Mouse (Mus musculus): ENCODE measurements at regions not wholly inside any gene's neighbourhood (a gene's known extent, or its start where the extent isn't known, plus 50 kb on each side); places are given as distances from the start of the nearest gene placed in this dataset.

DNA sequence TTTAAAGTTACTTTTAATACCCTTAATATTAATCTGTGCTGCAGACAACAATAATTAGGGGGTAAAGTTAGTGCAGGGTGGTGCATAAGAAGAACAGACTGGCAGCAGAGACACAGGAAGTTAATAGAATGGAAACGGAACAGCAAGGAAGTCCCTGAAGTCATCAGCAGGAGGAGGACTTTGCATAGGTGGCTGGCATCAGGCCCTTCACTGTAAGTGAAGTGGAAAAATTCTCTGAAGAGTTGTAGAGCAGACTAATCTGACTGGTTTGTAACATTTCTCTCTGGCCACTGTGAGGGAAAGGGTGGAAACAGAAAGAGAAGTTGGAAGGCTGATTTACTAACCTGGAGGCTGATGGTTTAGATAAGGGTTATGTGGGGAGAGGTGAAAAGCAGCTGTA, 195.5 kb upstream of the Prdm1 start:
- DNase-seq = no peak

DNA sequence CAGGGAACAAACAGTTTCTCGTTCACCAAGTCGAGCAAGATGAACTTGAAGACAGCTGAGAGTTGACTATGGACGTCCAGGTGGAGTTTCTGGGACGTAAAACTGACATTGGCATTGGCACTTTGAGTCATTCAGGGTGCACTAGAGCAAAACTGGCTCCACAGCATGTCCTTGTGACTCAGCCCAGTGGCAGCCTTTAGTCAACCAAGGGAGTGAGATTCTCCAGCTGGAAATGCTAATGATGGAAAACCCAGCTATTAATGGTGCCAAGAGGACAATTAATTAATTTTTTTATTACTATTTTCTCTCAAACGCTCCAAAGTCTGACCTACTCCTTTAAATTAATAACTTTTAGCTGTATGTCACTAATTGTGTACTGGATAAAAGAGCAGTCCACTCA, 195.0 kb upstream of the Prdm1 start:
- DNase-seq = no peak

DNA sequence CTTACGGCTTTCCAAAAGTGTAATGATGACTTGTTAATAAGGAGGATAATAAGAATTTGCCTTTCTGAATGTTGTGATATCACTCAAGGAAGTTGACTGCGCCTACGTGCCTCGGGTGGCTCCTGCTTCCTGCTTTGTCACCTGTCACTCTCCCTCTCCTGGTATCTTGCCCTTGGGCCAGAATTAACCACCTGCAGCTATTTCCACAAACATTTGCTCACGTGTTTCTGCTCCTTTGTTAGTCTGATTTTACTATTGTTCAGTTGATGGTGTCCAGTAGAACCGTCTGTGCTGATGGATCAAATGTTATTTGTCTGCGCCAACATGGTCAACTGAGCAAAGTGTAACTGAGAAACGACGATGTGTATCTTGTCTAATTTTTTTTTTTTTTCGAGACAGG, 193.4 kb upstream of the Prdm1 start:
- DNase-seq = no peak

DNA sequence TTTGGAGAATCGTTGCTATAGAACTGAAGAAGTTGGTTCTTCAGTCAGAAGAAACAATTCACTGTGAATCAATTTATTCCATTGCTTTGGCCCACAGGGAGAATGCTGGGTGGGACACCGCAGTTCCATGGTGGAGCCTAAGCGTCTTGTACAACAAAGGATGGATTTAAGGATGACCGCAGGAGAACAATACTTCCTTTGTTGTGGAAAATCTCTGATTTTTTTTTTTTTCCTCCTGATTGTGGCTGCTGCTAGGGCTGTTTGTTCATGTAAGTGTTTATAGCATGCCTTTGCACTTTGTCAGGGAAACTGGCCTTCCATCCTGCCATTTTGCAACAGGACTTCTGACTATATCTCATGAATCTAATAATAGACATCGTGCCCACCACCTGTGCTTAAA, 188.3 kb upstream of the Prdm1 start:
- no peak for DNase-seq

DNA sequence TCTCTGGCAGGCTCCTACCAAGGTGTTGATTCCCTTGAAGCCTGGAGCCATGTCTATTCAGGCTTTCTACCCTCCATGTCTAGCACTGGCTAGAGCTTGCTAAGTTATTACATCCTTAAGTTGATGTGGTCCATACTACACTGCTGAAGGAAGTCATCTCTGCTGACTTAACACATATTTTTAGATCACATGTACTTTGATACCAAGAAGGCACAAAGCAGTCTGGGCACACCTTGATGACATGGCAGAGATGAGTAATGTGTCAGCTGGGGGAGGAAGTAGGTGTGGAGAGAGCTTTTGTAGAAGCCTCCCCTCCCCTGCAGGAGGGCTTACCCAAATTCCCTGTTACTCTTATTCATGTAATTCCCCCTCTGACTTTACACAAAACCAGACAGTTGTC, 187.6 kb upstream of the Prdm1 start:
- no peak for DNase-seq

DNA sequence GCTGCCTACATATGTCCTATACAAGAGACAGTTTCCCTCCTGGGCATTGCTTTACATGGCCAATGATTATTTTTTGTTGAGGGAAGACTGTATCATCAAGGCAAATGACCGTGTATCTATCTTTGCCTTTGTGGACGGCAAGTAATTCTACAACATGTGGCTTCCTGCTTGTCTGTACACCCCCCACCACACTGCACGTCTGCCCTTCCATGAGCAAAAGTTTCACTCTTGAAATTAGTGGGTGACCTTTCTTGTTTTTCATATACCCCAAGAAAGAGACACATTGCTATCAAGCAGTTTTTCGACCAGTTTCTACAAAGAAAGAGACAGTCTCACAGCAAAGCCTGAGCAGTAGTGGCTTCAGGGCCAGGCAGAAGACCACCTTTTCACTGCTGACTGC, 180.5 kb upstream of the Prdm1 start:
- no peak for DNase-seq

DNA sequence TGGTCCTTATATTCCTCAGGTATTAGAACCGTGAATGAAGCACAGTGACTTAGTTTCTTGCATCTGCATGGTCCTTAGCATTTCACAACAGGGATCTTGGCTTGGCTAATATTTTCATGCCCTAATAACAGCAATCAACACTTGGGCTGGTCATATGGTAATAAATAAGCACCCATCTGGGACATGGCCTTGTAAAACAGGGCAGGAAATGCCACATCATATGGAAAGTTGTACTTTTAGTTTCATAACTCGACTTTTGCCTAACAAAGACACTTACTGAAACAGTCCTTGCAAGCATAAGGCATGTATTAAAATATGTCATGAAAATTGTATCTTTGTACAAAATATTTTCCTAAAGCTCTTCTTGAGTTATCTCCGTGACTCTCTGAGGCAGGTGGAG, 175.8 kb upstream of the Prdm1 start:
- DNase-seq = no peak

DNA sequence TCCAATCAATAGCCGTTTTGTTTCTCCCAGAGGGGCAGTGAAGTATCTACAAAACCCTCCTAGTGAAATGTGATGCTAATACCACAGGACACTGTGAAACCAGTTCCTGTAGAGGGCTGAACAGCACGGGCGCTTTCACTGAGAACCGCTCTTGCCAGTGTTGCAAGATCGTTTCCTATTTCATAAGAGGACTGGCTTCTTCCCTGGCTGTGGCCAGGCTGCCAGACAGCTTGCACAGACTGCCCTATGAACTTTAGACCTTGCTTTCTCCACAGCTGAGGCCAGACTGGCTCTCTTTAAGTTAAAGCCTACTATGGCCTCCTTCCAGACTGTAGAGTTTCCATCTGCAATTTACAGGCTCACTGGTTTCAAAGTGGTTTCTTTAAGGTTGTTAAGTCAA, 173.8 kb upstream of the Prdm1 start:
- peak; percentile 43 to 80 for DNase-seq

DNA sequence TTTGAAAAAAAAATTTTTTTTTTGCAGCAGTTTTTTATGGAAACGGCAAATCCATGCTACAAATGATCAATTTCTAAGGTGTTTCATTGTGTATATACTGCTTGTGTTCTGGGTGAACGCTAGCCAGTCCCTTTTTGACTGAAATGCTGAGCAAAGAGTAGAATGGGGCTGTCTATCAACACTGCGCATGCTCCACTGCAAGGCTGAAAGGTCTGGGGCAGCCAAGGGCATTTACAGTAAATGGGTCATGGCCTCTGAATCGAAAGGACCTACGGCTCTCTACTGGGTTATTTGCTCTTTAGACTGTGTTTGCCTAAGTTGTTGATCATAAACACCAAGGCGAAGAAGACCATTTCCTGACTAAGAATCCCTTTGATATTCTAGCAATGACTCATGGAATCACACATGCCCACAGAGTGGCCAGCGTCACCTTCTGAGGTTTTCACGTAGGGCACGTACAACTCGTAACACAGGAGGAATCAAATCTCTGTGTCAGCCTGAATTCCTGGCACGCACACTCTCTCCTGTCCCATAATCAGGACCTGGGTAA, 171.8 kb upstream of the Prdm1 start:
- no peak for DNase-seq

DNA sequence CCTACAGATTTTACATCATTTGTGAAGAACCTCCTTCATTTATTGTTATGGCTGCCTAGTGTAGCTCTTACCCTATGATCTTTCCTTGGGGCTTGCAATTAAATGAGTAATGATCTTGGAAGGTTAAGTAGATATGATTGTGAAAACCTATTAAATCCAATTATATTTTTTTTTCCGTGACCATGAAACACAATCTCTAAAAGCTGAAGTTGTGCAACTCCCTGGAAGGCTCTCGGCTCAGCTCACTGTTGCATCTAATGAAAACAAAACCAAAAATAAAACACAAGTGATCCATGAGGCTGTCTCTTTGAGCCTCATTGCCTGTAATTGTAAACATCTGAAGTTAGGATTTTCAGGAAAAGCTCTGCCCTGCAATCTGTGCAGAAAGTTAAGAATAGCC, 169.7 kb upstream of the Prdm1 start:
- DNase-seq = no peak

DNA sequence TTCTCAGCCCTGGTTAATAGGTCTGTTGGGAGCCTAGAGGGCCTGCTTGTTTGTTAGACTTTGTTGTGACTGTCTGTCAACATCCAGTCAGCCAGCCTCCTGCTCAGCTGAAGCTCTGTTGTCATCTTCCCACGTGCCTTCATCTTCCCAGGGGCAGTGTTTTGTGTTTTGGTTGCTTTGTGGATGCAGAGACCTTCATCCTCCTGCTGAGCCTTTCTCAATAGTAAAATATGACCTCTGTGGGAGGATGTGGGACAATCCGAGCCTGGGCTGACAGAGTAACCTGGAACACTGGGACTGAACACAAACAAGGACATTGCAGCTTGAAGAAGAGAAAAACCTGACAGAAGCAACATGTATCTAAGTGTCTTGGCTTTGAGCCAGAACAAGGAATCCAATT, 168.7 kb upstream of the Prdm1 start:
- no peak for DNase-seq

DNA sequence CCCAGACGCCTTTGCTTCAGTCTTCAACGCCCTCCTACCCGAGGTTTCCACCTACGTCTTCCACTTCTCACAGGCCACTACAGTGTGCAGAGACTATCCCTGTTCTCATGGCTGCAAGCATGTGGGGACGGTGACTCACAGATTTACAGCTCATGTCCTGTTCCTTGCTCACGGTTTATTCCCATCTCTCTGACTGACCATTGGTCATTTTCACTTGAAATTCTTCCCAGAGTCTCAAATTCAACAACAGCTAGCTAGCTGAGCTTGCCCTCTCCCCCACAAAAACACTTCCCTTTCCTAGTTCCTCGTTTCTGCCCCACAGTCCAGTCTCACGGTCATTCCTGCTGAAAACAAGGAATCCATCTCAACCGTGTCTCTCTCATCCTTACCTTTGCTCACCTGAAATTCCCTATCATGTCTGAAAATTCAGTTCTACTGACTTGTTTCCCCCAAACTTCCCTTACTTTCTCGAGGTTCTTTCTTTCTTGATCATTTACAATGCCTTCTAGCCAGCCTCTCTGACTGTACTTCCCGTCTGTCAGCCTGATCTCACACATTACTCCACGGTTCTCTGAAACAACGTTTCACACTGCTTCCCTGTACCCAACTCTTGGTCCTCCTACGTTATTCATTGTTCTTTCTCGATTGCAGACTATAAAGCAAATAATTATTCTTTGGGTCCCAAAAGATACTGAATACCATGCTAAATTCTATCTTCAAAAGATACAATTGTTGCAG, 163.5 kb upstream of the Prdm1 start:
- DNase-seq = no peak

DNA sequence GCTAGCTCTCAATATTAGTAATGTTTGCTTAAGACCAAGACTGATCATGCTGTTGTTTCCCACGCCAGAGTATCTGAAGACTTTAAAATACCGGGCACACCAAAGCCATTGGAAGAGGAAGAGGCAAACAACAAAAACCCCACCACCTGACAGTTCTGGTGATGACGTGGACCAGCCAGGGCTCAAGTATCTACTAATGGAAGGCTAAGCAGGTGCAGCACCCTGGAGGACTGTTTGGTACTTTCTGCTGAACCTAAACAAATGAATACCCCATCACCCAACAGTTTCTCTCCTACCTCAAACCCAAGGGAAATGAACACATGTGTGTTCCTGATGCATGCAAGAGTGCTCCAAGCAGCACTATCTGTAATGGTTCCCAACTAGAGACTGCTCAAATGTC, 160.3 kb upstream of the Prdm1 start:
- DNase-seq = no peak

DNA sequence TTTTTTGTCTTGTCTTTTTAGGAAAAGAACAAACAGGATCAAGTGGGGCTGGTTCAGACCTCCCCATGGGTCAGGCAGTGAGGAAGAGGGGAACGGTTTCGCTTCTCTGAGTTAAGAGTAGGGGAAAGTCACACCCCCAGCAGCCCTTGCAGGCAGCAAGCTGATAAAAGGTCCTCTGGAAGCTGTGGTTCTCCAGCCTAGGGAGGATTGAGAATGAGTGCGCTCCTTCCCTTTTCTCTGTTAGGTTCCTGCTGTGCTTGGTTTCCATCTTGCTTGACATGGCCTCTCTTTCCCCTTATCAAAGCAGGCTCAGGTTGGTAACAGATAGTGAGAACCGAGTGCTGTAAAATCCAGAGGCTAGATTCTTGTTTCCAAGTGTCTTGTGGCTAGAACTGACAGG, 157.8 kb upstream of the Prdm1 start:
- no peak for DNase-seq

DNA sequence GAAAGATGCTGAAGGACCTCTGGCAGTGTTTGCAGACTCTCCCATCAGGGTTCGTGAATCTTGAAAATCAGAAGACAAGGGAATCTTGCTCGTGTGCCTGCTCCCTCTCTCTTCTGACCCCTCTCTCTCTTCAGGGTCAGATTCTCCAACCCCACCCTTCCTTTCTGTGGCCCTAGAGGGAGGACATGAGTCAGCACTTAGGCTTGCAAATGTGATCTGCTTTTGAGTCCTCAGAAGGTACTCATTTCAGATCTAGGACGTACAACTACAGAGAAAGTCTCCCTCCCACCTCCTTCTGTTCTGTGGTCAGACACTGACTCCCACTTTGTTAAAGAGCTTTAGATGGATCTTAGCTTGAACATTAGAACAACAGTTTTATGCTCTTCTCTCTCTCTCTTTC, 156.9 kb upstream of the Prdm1 start:
- DNase-seq = no peak

DNA sequence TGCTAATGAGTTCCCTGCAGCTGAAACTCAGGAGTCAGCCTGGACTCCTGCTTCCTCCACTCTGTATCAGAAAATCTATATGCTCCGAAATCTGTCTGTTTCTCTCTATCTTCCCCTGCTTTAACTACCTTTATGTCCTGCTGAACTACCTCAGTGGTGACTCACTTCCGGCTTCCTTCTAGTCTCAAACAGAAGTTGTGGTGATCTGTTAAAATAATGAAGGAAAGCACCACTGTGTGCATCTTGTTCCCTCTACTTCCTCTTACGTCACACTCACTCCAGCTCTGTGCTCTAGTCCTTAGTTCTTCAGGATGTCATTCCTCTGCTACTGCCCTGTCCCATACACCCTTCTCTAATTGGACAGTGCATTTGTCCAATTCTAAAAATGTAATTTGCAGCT, 148.2 kb upstream of the Prdm1 start:
- DNase-seq = no peak

DNA sequence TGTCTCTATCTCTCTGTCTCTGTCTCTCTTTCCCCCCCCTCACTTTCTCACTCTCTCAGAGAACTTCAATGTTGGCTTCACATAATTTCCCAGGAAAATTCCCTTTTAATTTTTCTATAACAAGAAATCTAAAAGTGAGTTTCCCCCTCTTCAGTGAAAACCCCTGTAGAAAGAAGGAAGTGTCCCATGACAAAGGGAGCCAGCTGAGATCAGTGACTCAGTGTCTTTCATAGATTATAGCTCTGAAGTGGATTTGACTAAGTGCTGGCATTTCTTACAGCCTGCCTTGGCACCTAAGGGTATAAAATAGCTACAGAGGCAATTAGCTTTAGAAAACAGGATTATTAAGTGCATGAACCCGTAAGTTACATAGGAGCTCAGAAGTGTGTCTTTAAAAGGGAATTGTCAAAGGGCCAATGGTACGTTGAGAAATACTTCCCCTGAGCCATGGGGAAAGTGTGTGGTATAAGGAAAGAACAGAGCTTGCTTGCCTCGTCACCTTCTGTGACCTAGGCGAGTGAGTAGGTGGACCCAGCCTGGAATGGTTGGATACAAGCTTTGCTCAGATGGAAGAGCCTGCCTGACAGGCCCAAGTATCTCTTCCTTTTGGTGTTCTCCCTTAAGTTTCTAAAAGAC, 137.3 kb upstream of the Prdm1 start:
- no peak for DNase-seq

DNA sequence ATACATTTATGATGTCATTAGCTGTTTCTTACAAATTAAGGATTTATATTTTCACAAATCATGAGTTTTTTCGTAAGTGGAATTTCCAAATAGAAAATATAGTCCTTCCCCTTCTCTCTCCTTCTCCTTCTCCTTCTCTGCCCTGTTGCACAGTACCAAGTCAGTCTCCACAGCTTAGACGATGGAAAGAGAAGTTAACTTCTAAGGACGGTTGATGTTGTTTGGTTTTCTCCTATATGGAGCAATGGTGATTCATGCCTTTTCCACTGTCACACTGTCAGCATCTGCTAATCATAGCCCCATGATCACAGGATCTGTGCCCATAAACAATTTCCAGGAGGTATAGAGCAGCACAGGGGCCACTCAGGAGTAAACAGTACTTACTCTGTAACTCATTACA, 131.2 kb upstream of the Prdm1 start:
- DNase-seq = no peak

DNA sequence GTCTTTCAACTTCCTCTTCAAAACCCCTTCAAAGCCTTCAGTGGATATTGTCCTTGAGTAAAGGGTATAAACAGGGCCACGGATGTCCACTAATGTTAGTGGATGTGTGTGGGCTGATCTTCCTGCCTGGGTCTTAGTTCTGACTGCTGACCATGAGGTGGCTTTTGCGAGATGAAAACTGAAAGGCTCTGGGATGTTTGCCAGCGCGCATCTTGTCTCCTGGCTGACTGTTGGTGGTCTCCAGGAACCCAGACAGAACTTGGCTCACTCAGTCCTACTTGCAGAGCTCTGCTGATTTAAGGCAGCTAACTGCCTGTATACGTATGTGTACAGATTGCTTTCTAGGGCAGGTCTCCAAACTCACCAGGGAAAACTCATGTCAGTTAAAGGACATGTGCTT, 125.5 kb upstream of the Prdm1 start:
- no peak for DNase-seq

DNA sequence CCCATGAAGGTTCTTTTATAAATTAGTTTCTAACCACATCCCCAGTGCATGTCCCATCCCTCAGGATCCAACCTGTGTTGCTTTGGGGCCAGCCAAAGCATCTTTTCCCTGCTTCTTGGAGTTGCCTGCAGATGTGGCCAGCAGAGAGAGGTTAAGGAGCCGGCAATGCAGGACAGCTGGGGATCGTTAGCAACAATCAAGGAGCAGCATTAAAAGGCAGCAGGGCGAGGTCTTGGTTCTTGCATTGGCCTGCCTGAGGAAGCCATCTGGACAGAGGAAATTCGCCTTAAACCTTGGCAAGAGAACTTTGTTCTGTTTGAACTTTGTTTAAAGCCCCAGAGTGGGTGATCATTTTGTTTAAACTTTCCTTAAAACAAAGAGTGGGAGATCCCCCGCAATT, 118.7 kb upstream of the Prdm1 start:
- DNase-seq = no peak

DNA sequence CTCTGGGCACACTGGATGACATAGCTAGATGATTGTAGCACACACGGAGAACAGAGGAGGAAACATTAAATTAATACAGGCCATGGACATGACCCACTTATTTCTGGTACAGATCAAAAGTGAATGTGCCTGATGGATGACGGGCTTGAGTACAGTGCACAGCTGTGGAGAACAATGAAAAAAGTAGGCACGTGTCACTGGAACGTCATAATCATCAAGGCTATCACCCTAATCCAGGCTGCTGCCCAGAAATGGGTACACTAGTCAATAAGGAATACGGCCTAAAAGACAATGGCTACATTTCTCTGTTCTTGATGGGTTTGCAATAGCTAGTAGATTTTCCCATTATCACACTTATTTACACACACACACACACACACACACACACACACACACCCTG, 118.3 kb upstream of the Prdm1 start:
- no peak for DNase-seq

DNA sequence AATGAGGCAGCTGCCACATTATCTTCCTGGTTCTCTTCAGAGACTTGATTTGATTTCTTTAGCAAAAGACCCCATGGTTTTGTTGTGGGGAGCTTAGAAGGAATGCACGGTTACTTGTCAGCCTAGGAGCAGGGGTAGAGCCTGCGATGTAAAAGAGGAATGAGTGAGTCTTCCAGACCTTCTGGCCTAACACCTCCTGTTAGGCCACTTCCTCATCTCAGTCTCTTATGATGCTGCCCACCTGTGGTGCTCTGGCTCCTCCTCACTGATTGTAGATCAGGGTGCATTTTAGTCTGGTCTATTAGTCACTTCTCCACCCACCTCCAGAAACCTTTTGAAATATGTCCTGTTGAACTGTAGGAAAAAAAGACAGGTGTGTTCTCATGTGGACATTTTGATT, 113.3 kb upstream of the Prdm1 start:
- DNase-seq = no peak

DNA sequence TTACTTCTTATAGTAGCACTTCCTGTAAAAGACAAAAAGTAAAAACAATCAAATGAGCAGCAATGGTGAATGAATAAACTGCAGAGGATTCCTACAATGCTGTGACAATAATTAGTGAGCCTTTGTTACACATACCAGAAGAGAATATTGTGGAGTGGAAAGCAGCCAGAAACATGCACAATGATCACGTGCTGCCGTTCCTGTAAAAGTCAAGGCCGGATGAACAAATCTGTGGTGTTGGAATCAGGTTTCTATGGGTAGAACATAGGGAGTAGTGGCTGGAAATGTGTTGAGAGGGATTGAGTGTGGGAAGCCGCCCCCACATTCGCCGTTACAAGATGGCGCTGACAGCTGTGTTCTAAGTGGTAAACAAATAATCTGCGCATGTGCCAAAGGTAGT, 112.3 kb upstream of the Prdm1 start:
- no peak for DNase-seq

DNA sequence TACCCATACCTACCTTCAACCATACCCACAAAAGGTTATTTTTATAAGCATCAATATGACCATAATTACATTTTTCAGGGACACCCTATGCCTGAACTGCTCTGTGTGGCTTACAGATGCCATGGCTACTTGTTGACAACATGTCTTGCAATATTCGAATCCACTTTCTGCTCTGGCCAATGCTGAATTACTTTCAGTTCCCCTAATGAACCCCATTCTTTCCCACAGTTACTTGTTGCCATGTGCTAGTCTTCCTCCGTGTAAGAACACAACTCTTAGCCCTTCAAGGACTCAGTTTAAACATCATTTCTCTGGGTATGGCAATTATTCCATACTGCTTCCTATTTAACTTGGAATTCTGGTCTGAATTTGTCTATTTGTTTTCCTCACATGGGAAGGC, 110.4 kb upstream of the Prdm1 start:
- no peak for DNase-seq

DNA sequence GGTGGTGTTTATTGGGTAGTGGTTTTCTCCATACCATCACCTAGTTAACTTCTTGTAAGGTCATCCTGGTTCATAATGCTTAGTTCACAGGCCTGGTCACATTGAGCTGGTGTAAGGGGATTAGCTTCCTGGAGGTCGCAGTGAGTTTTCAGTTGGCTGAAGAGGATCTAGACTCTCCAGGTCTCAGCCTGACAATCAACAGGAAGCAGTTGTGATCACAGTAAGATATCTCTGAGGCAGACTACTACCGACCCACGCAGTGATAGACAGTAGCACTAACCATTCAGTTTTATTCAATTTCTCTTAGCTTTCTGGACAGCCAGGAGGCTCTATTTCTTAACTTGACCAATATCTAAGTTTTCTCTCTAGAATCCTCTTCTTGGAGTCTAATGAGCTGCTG, 108.5 kb upstream of the Prdm1 start:
- no peak for DNase-seq
